In the genomic region with DNA sequence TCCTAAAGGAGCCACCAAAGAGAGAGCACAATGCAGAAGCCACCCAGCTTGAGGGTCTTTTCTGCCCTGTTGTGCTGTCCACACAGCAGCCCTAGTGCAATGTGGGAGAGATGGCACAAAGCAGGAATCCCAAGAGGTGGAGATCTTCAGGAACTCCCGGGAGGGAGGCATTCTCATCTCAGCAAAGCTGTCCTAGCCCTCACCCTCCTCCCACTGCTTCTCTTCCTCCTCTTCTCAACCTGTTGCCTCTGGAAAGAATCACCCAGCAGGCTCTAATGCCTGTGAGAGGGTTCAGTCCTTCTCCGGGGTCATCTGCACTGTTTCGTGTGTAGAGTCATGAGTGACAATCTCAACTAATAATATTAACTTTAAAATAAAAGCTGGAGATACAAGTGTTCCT, we compare ENCODE assay signal across 12 mouse cellular contexts.
"Had no signal": no experiment of that assay in that cellular context is flagged by ENCODE, and none has a peak within 500 bp of the region (broad histone marks: within the 10 kb centered on the region; RNA-seq: fewer than 3 reads in every experiment).

No protein-coding gene starts in this region.

- H3K4me1 ChIP-seq: limb, embryonic 13.5 days; midbrain, embryonic 12.5 days; neural tube, embryonic 15.5 days had no signal

- H3K27ac ChIP-seq: kidney, postnatal 0 days; limb, embryonic 13.5 days; liver, embryonic 14.5 days; midbrain, embryonic 12.5 days; neural tube, embryonic 15.5 days had no signal

- H3K4me3 ChIP-seq: limb, embryonic 13.5 days; midbrain, embryonic 12.5 days; myocyte; neural tube, embryonic 15.5 days had no signal

- DNase-seq: kidney, adult 11 months; kidney, adult 9 months; kidney, postnatal 36 days; lung, adult 18-20 months; spleen, adult 18-20 months; thymus, postnatal 4 days had no signal

- H3K27me3 ChIP-seq: limb, embryonic 13.5 days; midbrain, embryonic 12.5 days; neural tube, embryonic 15.5 days had no signal

- H3K9me3 ChIP-seq: limb, embryonic 13.5 days; midbrain, embryonic 12.5 days; neural tube, embryonic 15.5 days had no signal

- H3K9ac ChIP-seq: limb, embryonic 13.5 days; liver, embryonic 14.5 days; midbrain, embryonic 12.5 days; neural tube, embryonic 15.5 days had no signal

- H3K4me2 ChIP-seq: limb, embryonic 13.5 days; midbrain, embryonic 12.5 days; neural tube, embryonic 15.5 days had no signal

- H3K36me3 ChIP-seq: limb, embryonic 13.5 days; midbrain, embryonic 12.5 days; neural tube, embryonic 15.5 days had no signal
